Mouse (Mus musculus): Measurements from ENCODE around the gene Trim43b. TPM values are rescaled to one million over a fixed set of nuclear protein-coding genes. Genes with fewer than 3 reads are reported as not detected.

The Trim43b gene
- not detected in 2 replicates for polyA plus RNA-seq (2012; rRNA removed)

DNA sequence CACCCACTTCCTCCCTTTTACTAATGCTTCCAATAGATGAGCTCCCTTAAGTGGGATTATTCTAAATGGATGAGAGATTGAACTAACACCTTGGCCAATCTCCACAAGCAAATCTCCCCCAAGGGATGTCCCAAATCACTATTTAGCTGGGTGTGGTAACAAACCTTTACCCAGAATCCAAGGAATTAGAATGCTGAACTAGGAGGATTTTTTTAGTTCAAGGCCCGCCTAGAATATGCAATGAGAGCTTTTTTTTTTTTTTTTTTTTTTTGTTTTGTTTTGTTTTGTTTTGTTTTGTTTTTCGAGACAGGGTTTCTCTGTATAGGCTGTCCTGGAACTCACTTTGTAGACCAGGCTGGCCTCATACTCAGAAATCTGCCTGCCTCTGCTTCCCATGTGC, at the start of gene Trim43b:
Trim43b (minus strand) TSS at position 101 of the 400 bp plus-strand sequence.

Other genes starting within 250 kb of the Trim43b start
- gene Bcl2a1a, start 135.9 kb downstream of the Trim43b start, polyA plus RNA-seq (2012; rRNA removed) = 0.07 TPM in 1 of 2 replicates, not detected in the other
- 0.95 and 1.5 TPM in 2 replicates for gene Bcl2a1b, start 106.4 kb upstream of the Trim43b start, polyA plus RNA-seq (2012; rRNA removed)
- not detected in 2 replicates for gene Gm29094, start 106.5 kb upstream of the Trim43b start, polyA plus RNA-seq (2012; rRNA removed)
- 8.4 and 10.6 TPM in 2 replicates for gene Mthfs, start 117.8 kb upstream of the Trim43b start, polyA plus RNA-seq (2012; rRNA removed)

Data from central nervous system, embryonic 18 days (tissue).